Mouse (Mus musculus) neural tube, embryonic 14.5 days (tissue): ENCODE measurements around the gene Sgce. TPM values are rescaled to one million over a fixed set of nuclear protein-coding genes. Genes with fewer than 3 reads are reported as not detected.

Experiments
- ATAC-seq: fragments of 200-750 bp; cut with Nextera tagmentation; 2 replicates; pipeline ENCODE4 v1.8.0; 2017; ENCODE audit warnings: low read depth, mild to moderate bottlenecking, moderate TSS enrichment, moderate library complexity
- H3K27ac ChIP-seq: fragments of 300-500 bp; sonication (generic); 2 replicates; pipeline ENCODE4 v1.5.1; 2014; ENCODE audit warnings: low read depth, mild to moderate bottlenecking, control low read depth, low read length, moderate library complexity, mixed read lengths
- H3K27me3 ChIP-seq: fragments of 300-500 bp; sonication (generic); 2 replicates; pipeline ENCODE4 v1.6.1; 2014; ENCODE audit warnings: low read length; ENCODE audit not compliant: control insufficient read depth, insufficient read depth
- H3K36me3 ChIP-seq: fragments of 300-500 bp; sonication (generic); 2 replicates; pipeline ENCODE4 v1.6.1; 2014; ENCODE audit warnings: low read length, mixed read lengths; ENCODE audit not compliant: control insufficient read depth, insufficient read depth
- H3K4me1 ChIP-seq: fragments of 300-500 bp; sonication (generic); 2 replicates; pipeline ENCODE4 v1.6.1; 2014; ENCODE audit warnings: low read length; ENCODE audit not compliant: control insufficient read depth, insufficient read depth
- H3K4me2 ChIP-seq: fragments of 300-500 bp; sonication (generic); 2 replicates; pipeline ENCODE4 v1.6.1; 2014; ENCODE audit warnings: mild to moderate bottlenecking, low read depth, low read length, control low read depth
- H3K4me3 ChIP-seq: fragments of 300-500 bp; sonication (generic); 2 replicates; pipeline ENCODE4 v1.5.1; 2014; ENCODE audit warnings: low read depth, low read length, control low read depth, mixed read lengths
- H3K9ac ChIP-seq: fragments of 300-500 bp; sonication (generic); replicated peaks from 2 replicates; pipeline ENCODE4 v1.6.1; 2014; ENCODE audit warnings: low read depth, mild to moderate bottlenecking, control low read depth, low read length, mixed read lengths
- H3K9me3 ChIP-seq: fragments of 300-500 bp; sonication (generic); 2 replicates; pipeline ENCODE4 v1.6.1; 2016; ENCODE audit warnings: low read length; ENCODE audit not compliant: control insufficient read depth
- WGBS: fragments of 180-500 bp; shearing (Covaris S2); extraction: QIAGEN DNeasy Blood & Tissue Kit; methylation state at CpG from one replicate; pipeline ENCODE4 v1.1.7; 2014; 5-methylcytosine and 5-hydroxymethylcytosine counted together
- polyA plus RNA-seq: library from polyadenylated mRNA; unstranded; fragments of >200 nt; fragmentation: Nextera tagmentation; extraction: Ambion mirVana; gene quantifications from 2 replicates; pipeline ENCODE4 v1.2.1, GENCODE M21; 2014

Gene Sgce
- polyA plus RNA-seq, 1 experiment from 2014 or later: 46.0 TPM

GRCm38 (mm10) chr6:4642068-4642467 is 104.9 kb downstream of the Sgce start:
- Histone ChIP-seq H3K4me1 (no peaks in the 10 kb centered on the region), H3K27ac (no peak overlapping the region), H3K4me2 (no peak overlapping the region), H3K27me3 (no peaks in the 10 kb centered on the region), H3K9ac (no peak overlapping the region), H3K4me3 (no peak overlapping the region), H3K9me3 (no peaks in the 10 kb centered on the region), H3K36me3 (no peaks in the 10 kb centered on the region; the same call in 1 of the 2 replicates)
- 95% methylated on average over 7 of the region's 7 CpGs for WGBS
- ATAC-seq: no peak

- no peak overlapping the region for H3K4me2 ChIP-seq
- H3K27ac ChIP-seq: no peak overlapping the region
- H3K4me3 ChIP-seq: no peak overlapping the region
- no peaks in the 10 kb centered on the region for H3K27me3 ChIP-seq
- H3K36me3 ChIP-seq: no peaks in the 10 kb centered on the region
- H3K9ac ChIP-seq: no peak overlapping the region
- no peak for ATAC-seq
- no peaks in the 10 kb centered on the region for H3K4me1 ChIP-seq
- 62% methylated on average over 1 of the region's 1 CpGs for WGBS
- no peaks in the 10 kb centered on the region for H3K9me3 ChIP-seq
These were observed 112.2 kb downstream of the Sgce start for GRCm38 (mm10) chr6:4634804-4635203.

- Histone ChIP-seq H3K27me3 (no peaks in the 10 kb centered on the region), H3K36me3 (no peaks in the 10 kb centered on the region), H3K9me3 (no peaks in the 10 kb centered on the region), H3K4me2 (no peak overlapping the region), H3K9ac (no peak overlapping the region), H3K4me3 (no peak overlapping the region), H3K27ac (no peak overlapping the region), H3K4me1 (no peaks in the 10 kb centered on the region)
- ATAC-seq: no peak
- WGBS: 64% methylated on average over 4 of the region's 4 CpGs
These were observed 113.8 kb downstream of the Sgce start for GRCm38 (mm10) chr6:4633189-4633588.

GRCm38 (mm10) chr6:4631464-4631863 is 115.5 kb downstream of the Sgce start:
- no peak overlapping the region for H3K27ac ChIP-seq
- H3K27me3 ChIP-seq: no peaks in the 10 kb centered on the region
- no peak overlapping the region for H3K4me3 ChIP-seq
- H3K9ac ChIP-seq: no peak overlapping the region
- no peak for ATAC-seq
- H3K36me3 ChIP-seq: no peaks in the 10 kb centered on the region
- no peaks in the 10 kb centered on the region for H3K9me3 ChIP-seq
- 64% methylated on average over 3 of the region's 3 CpGs for WGBS
- no peaks in the 10 kb centered on the region for H3K4me1 ChIP-seq
- no peak overlapping the region for H3K4me2 ChIP-seq

Other genes starting within 250 kb of the Sgce start
- gene Col1a2, start 242.4 kb downstream of the Sgce start, polyA plus RNA-seq: 7.8 and 262 TPM in 2 replicates
- 56.7 and 58.6 TPM in 2 replicates for gene Casd1, start 146.4 kb downstream of the Sgce start, polyA plus RNA-seq
- gene Peg10, start 99 bp upstream of the Sgce start, polyA plus RNA-seq: 4.6 and 7.0 TPM in 2 replicates
- gene Ppp1r9a, start 155.7 kb upstream of the Sgce start, polyA plus RNA-seq: 47.2 and 63.6 TPM in 2 replicates